Mouse (Mus musculus): ENCODE results near the gene Tex29. TPM values are rescaled to one million over a fixed set of nuclear protein-coding genes. Genes with fewer than 3 reads are reported as not detected.

Gene Tex29
- polyA plus RNA-seq (2015; fragmentation: Illumina TruSeq; extraction: RNeasy Lipid Tissue Mini Kit (QIAGEN cat#74804); ENCODE audit: insufficient read depth, low replicate concordance), result not detected

GRCm38 (mm10) chr8:11840174-11840573 is at the start of gene Tex29:
Tex29 (plus strand) TSS chr8:11840474.

Other genes starting within 250 kb of the Tex29 start
- 82.4 TPM for gene Ankrd10, start 204.7 kb upstream of the Tex29 start, polyA plus RNA-seq (2015; fragmentation: Illumina TruSeq; extraction: RNeasy Lipid Tissue Mini Kit (QIAGEN cat#74804); ENCODE audit: insufficient read depth, low replicate concordance)
- gene 1700016D06Rik, start 139.4 kb upstream of the Tex29 start, polyA plus RNA-seq (2015; fragmentation: Illumina TruSeq; extraction: RNeasy Lipid Tissue Mini Kit (QIAGEN cat#74804); ENCODE audit: insufficient read depth, low replicate concordance), result not detected
- 30.5 TPM for gene Arhgef7, start 112.8 kb upstream of the Tex29 start, polyA plus RNA-seq (2015; fragmentation: Illumina TruSeq; extraction: RNeasy Lipid Tissue Mini Kit (QIAGEN cat#74804); ENCODE audit: insufficient read depth, low replicate concordance)

Measured in spleen, adult 10 weeks (tissue).